In genomic region chr19:32754188-32755000, GRCm38 (mm10) we compare ENCODE assay signal across 8 mouse cellular contexts. TPM values are rescaled to one million over a fixed set of nuclear protein-coding genes. Genes with fewer than 3 reads are reported as not detected.
DNase-seq lines count a peak whose midpoint lies in the region; ATAC-seq and TF ChIP-seq lines count a peak whose summit lies in the region.
"Had no signal": no experiment of that assay in that cellular context is flagged by ENCODE, and none has a peak within 500 bp of the region (broad histone marks: within the 10 kb centered on the region; RNA-seq: fewer than 3 reads in every experiment).

No protein-coding gene starts in this region.

- peaks cover 17% of the 10 kb centered on the region for H3K4me1 ChIP-seq in embryonic facial prominence, embryonic 10.5 days
- peaks cover 5 to 11% of the 10 kb centered on the region in 2 experiments; a peak in 3 of 4 replicates for H3K4me1 ChIP-seq in liver, embryonic 14.5 days (replicated peaks; ENCODE audit: control insufficient read depth in 2 of 2, insufficient read depth in 2 of 2, low read length in 1 of 2)

- ATAC-seq in liver, embryonic 14.5 days (ENCODE audit: insufficient read depth) = no peak
- no peak for ATAC-seq in frontal cortex, adult (ENCODE audit: low TSS enrichment)

- no peaks in the 10 kb centered on the region for H3K9me3 ChIP-seq in embryonic facial prominence, embryonic 10.5 days
- H3K9me3 ChIP-seq in liver, embryonic 14.5 days (ENCODE audit: control insufficient read depth, low read length) = no peaks in the 10 kb centered on the region
- H3K9me3 ChIP-seq: limb, embryonic 13.5 days had no signal

- no peak overlapping the region for H3K9ac ChIP-seq in liver, embryonic 14.5 days (replicated peaks)

- H3K27me3 ChIP-seq in embryonic facial prominence, embryonic 10.5 days (replicated peaks; ENCODE audit: low read depth, poor library complexity, severe bottlenecking) = peaks cover 22% of the 10 kb centered on the region
- no peaks in the 10 kb centered on the region; the same call in 1 of the 2 replicates for H3K27me3 ChIP-seq in liver, embryonic 14.5 days (ENCODE audit: control insufficient read depth, insufficient read depth, low read length)
- no peaks in the 10 kb centered on the region for H3K27me3 ChIP-seq in splenic B cell, adult 2 months (ENCODE audit: control insufficient read depth, insufficient read depth, low read length, poor library complexity, severe bottlenecking)

- no peaks in the 10 kb centered on the region for H3K36me3 ChIP-seq in embryonic facial prominence, embryonic 10.5 days (replicated peaks)
- no peaks in the 10 kb centered on the region for H3K36me3 ChIP-seq in liver, embryonic 14.5 days (replicated peaks; ENCODE audit: control insufficient read depth, insufficient read depth, low read depth)
- no peaks in the 10 kb centered on the region for H3K36me3 ChIP-seq in splenic B cell, adult 2 months (ENCODE audit: control insufficient read depth, insufficient read depth, low read length, poor library complexity, severe bottlenecking)
- H3K36me3 ChIP-seq: limb, embryonic 13.5 days had no signal

- peak; percentile 37 for DNase-seq in retina, postnatal 1 day
- no peak for DNase-seq in retina, embryonic 14.5 days (ENCODE audit: low spot score)
- DNase-seq in embryonic facial prominence, embryonic 10.5 days (ENCODE audit: low spot score) = peak; percentile 38
- DNase-seq in liver, embryonic 14.5 days (ENCODE audit: low read depth in 3 of 3, low spot score in 3 of 3) = no peak
- DNase-seq in splenic B cell, adult 2 months (ENCODE audit: low read depth, low spot score) = peak; percentile 91
- no peak for DNase-seq in adrenal gland, postnatal 25 days

- peak overlapping the region; percentile 32; the same call in 1 of the 2 replicates for H3K4me3 ChIP-seq in embryonic facial prominence, embryonic 10.5 days
- H3K4me3 ChIP-seq in liver, embryonic 14.5 days (ENCODE audit: insufficient read depth in 1 of 2, low read depth in 2 of 2, low read length in 2 of 2) = no peak overlapping the region

- WGBS in embryonic facial prominence, embryonic 10.5 days = 12% methylated on average over 15 of the region's 15 CpGs
- 39% methylated on average over 15 of the region's 15 CpGs for WGBS in liver, embryonic 14.5 days (ENCODE audit: insufficient replicate concordance)

- H3K4me2 ChIP-seq in liver, embryonic 14.5 days (ENCODE audit: low read depth) = peak overlapping the region; percentile 100; the same call in 1 of the 2 replicates

- no peak overlapping the region for H3K27ac ChIP-seq in embryonic facial prominence, embryonic 10.5 days (replicated peaks)
- H3K27ac ChIP-seq in liver, embryonic 14.5 days = no peak overlapping the region
- H3K27ac ChIP-seq: limb, embryonic 13.5 days had no signal

- TF ChIP-seq CTCF in liver, embryonic 14.5 days (IDR thresholded peaks at IDR 0.05; ENCODE audit: low read depth) = no peak

- TF ChIP-seq EP300 in liver, embryonic 14.5 days (IDR thresholded peaks at IDR 0.05; ENCODE audit: low read depth) = no peak

RNA-seq across cellular contexts. Expression of gene Pten, which starts 2.9 kb away (rescaled TPM):
- polyA plus RNA-seq in embryonic facial prominence, embryonic 10.5 days (2016; fragmentation: Nextera tagmentation; extraction: Ambion mirVana) = 6.7 and 6.9 TPM in 2 replicates
- polyA plus RNA-seq in liver, embryonic 14.5 days (2012; rRNA removed) = 3.1 and 4.3 TPM in 2 replicates
- polyA plus RNA-seq in liver, embryonic 14.5 days (2014; fragmentation: Nextera tagmentation; extraction: Ambion mirVana) = 3.5 and 3.9 TPM in 2 replicates
- 71.8 and 78.0 TPM in 2 replicates for total RNA-seq in adrenal gland, postnatal 25 days (2021)

RNA-seq across cellular contexts. Expression of gene Atad1, which starts 14.8 kb away (rescaled TPM):
- polyA plus RNA-seq in embryonic facial prominence, embryonic 10.5 days (2016; fragmentation: Nextera tagmentation; extraction: Ambion mirVana) = 66.6 and 71.8 TPM in 2 replicates
- 6.5 and 9.9 TPM in 2 replicates for polyA plus RNA-seq in liver, embryonic 14.5 days (2012; rRNA removed)
- polyA plus RNA-seq in liver, embryonic 14.5 days (2014; fragmentation: Nextera tagmentation; extraction: Ambion mirVana) = 20.9 and 22.3 TPM in 2 replicates
- total RNA-seq in adrenal gland, postnatal 25 days (2021) = 74.5 and 83.5 TPM in 2 replicates

Comparison
In these comparisons a context has a peak if more than half of its experiments do, and no peak if none do; other contexts are left out.
1. DNase-seq: peak in retina, postnatal 1 day (single experiment), embryonic facial prominence, embryonic 10.5 days (single experiment) and splenic B cell, adult 2 months (single experiment); none in retina, embryonic 14.5 days (single experiment), liver, embryonic 14.5 days (0 of 3) and adrenal gland, postnatal 25 days (single experiment).